Mouse (Mus musculus) stomach, postnatal 0 days (tissue): ENCODE results near the gene Fbrsl1. TPM values are rescaled to one million over a fixed set of nuclear protein-coding genes. Genes with fewer than 3 reads are reported as not detected.

Experiments
- ATAC-seq: fragments of 200-750 bp; cut with Nextera tagmentation; 2 replicates; pipeline ENCODE4 v1.8.0; 2017; ENCODE audit not compliant: low FRiP score, low TSS enrichment
- DNase-seq: peaks from one replicate; pipeline ENCODE4 v3.0.0-alpha.2; 2016; ENCODE audit warnings: low spot score
- H3K27ac ChIP-seq: fragments of 300-500 bp; sonication (generic); replicated peaks from 2 replicates; pipeline ENCODE4 v1.5.1; 2014; ENCODE audit warnings: mild to moderate bottlenecking, control low read depth
- H3K27me3 ChIP-seq: fragments of 300-500 bp; sonication (generic); 2 replicates; pipeline ENCODE4 v1.6.1; 2014; ENCODE audit warnings: low read length; ENCODE audit not compliant: control insufficient read depth, insufficient read depth
- H3K36me3 ChIP-seq: fragments of 300-500 bp; sonication (generic); 2 replicates; pipeline ENCODE4 v1.6.1; 2014; ENCODE audit warnings: low read length, mixed read lengths; ENCODE audit not compliant: control insufficient read depth, insufficient read depth
- H3K4me1 ChIP-seq: fragments of 300-500 bp; sonication (generic); replicated peaks from 2 replicates; pipeline ENCODE4 v1.6.1; 2014; ENCODE audit warnings: antibody characterized with exemption; ENCODE audit not compliant: control insufficient read depth, insufficient read depth
- H3K4me2 ChIP-seq: fragments of 300-500 bp; sonication (generic); replicated peaks from 2 replicates; pipeline ENCODE4 v1.6.1; 2014; ENCODE audit warnings: low read depth, mild to moderate bottlenecking, control low read depth, moderate library complexity
- H3K4me3 ChIP-seq: fragments of 300-500 bp; sonication (generic); 2 replicates; pipeline ENCODE4 v1.5.1; 2014; ENCODE audit warnings: low read depth, low read length, control low read depth
- H3K9ac ChIP-seq: fragments of 300-500 bp; sonication (generic); 2 replicates; pipeline ENCODE4 v1.6.1; 2014; ENCODE audit warnings: mild to moderate bottlenecking, low read length, control low read depth, mixed read lengths
- H3K9me3 ChIP-seq: fragments of 300-500 bp; sonication (generic); 2 replicates; pipeline ENCODE4 v1.6.1; 2016; ENCODE audit warnings: low read length; ENCODE audit not compliant: control insufficient read depth
- CTCF ChIP-seq: IDR thresholded peaks from 2 replicates; pipeline ENCODE4 v1.5.1; 2016; ENCODE audit warnings: antibody characterized with exemption, low read depth, mild to moderate bottlenecking, moderate library complexity
- EP300 ChIP-seq: optimal IDR thresholded peaks from 2 replicates; pipeline ENCODE3; 2016; ENCODE audit warnings: antibody characterized with exemption
- WGBS: fragments of 180-500 bp; shearing (Covaris S2); extraction: QIAGEN DNeasy Blood & Tissue Kit; methylation state at CpG from one replicate; pipeline ENCODE4 v1.1.7; 2014; 5-methylcytosine and 5-hydroxymethylcytosine counted together
- polyA plus RNA-seq: library from polyadenylated mRNA; unstranded; fragments of >200 nt; fragmentation: Nextera tagmentation; extraction: Ambion mirVana; gene quantifications from 2 replicates; pipeline ENCODE4 v1.2.1, GENCODE M21; 2015

Gene Fbrsl1
- polyA plus RNA-seq, 1 experiment from 2014 or later, result 6.2 TPM

DNA sequence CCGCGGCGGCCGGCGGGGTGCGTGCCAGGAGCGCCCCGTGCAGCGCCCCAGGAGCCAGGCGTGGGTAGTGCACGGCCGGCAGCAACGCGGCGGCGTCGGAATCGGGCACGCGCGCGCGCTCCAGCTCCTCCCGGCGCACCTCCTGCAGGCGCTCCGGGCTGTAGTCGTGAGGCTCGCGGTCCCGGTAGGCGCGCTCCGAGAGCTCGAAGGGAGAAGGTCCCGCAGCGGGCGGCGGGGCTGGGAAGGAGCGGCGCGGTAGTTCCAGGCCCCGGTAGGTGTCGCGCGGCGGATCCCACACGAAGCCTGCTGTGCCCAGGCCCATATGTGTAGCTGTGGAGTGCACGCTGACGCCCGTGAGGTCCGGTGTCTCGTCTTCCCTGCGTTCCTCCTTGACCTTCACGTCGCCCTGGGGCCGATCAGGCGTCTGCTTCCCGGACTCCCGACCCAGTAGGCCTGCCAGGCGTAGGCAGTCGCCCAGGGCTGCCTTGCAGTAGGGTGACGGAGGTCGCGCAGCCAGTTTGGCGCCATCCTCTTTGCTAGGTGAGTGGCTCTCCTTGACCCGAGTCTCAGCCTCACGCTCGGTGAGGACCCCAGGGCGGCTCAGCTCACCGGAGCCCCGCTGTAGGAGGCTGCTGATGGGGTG is 85.0 kb downstream of the Fbrsl1 start:
- Histone ChIP-seq H3K27ac (peak overlapping the region; percentile 40; the same call in 1 of the 2 replicates), H3K9ac (peak overlapping the region; percentile 66), H3K4me2 (peak overlapping the region; percentile 88), H3K4me1 (no peaks in the 10 kb centered on the region), H3K36me3 (peaks cover 4% of the 10 kb centered on the region; the same call in 1 of the 2 replicates), H3K27me3 (no peaks in the 10 kb centered on the region), H3K9me3 (no peaks in the 10 kb centered on the region), H3K4me3 (peak overlapping the region; percentile 50)
- WGBS, result 6% methylated on average over 49 of the region's 72 CpGs
- ATAC-seq, result peak; percentile 92
- peak; percentile 89 for DNase-seq
- no peak for TF ChIP-seq EP300
- TF ChIP-seq CTCF, result peak; percentile 63

DNA sequence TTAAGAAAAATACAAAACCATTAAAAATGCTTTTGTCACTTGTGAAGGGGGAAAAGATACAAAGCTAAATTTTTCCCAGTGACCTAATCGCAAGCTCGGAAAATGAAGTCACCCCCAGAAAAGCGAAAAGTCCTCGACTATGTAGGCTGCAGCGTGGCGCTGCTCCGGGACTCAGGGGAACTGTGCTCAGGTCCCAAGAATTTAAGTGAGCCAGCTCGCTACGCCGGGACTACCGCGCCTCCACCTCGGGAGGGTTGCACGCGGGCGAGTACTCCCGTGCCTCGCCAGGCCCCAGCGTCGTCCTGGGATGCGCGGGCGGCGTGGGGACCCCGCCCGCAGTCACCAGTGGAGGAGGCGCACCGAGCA is 85.5 kb downstream of the Fbrsl1 start:
- Histone ChIP-seq H3K36me3 (peaks cover 1% of the 10 kb centered on the region; the same call in 1 of the 2 replicates), H3K4me1 (no peaks in the 10 kb centered on the region), H3K9me3 (no peaks in the 10 kb centered on the region), H3K27me3 (no peaks in the 10 kb centered on the region), H3K27ac (no peak overlapping the region), H3K4me3 (peak overlapping the region; percentile 50), H3K9ac (peak overlapping the region; percentile 66), H3K4me2 (peak overlapping the region; percentile 88)
- WGBS, result 4% methylated on average over 18 of the region's 28 CpGs
- no peak for ATAC-seq
- TF ChIP-seq EP300, result no peak
- TF ChIP-seq CTCF, result no peak
- DNase-seq, result no peak

DNA sequence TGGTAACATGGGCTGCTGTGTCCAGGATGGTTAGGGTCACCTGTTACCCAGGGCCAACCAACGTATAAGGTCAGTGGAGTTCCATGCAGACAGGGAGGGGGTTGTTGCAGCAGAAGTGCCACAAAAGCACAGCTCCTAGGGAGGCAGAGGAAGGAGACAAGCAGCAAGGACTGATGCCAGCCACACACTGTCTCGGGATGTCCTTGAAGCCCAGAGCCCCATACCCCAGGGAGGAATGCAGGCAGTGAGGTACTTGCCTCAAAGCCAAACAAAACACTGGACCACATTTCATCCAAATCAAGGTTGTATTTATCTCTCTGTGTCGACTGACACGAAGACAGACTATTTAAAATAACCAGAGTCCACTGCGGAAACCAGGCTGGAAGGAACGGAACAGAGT is 86.8 kb downstream of the Fbrsl1 start:
- no peak overlapping the region for H3K4me3 ChIP-seq
- WGBS, result 84% methylated on average over 6 of the region's 6 CpGs
- H3K4me1 ChIP-seq, result no peaks in the 10 kb centered on the region
- H3K9me3 ChIP-seq, result no peaks in the 10 kb centered on the region
- H3K9ac ChIP-seq, result no peak overlapping the region
- DNase-seq (no peak), ATAC-seq (no peak)
- H3K36me3 ChIP-seq, result no peaks in the 10 kb centered on the region
- H3K27ac ChIP-seq, result no peak overlapping the region
- H3K27me3 ChIP-seq, result no peaks in the 10 kb centered on the region
- no peak for TF ChIP-seq CTCF
- TF ChIP-seq EP300, result no peak
- no peak overlapping the region for H3K4me2 ChIP-seq

DNA sequence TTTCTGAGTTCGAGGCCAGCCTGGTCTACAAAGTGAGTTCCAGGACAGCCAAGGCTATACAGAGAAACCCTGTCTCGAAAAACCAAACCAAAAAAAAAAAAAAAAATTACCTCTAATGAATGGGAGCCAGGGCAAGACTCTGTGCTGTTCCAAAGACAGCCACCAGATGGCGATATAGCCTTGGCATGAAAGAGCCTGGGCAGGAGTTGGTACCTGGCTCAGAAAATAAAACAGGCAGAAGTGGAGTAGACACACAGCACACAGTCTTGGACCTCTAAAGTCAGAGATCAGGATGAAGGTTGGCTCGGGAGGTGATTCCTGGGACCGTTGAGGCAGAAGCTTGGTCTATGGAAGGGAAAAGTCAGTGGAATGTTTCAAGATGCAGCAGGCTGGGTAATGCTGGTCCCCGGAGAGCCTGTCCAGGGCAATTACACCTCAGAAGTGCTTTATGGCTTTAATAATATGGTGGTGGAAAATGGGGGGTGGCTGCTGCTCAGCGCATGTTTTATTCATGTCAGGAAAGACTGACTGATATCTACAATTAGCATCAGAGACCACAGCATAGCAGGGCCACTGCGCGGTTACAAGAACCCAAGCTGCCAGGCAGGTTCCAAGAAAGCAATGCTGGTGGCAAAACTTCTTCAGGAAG is 90.6 kb downstream of the Fbrsl1 start:
- H3K9ac ChIP-seq, result no peak overlapping the region
- ATAC-seq (peak; percentile 58), DNase-seq (peak; percentile 88)
- peak; percentile 93 for TF ChIP-seq CTCF
- no peak for TF ChIP-seq EP300
- H3K4me3 ChIP-seq, result no peak overlapping the region
- H3K36me3 ChIP-seq, result no peaks in the 10 kb centered on the region
- no peak overlapping the region for H3K4me2 ChIP-seq
- no peaks in the 10 kb centered on the region for H3K27me3 ChIP-seq
- H3K4me1 ChIP-seq, result no peaks in the 10 kb centered on the region
- no peak overlapping the region for H3K27ac ChIP-seq
- H3K9me3 ChIP-seq, result no peaks in the 10 kb centered on the region
- WGBS, result 47% methylated on average over 8 of the region's 9 CpGs

DNA sequence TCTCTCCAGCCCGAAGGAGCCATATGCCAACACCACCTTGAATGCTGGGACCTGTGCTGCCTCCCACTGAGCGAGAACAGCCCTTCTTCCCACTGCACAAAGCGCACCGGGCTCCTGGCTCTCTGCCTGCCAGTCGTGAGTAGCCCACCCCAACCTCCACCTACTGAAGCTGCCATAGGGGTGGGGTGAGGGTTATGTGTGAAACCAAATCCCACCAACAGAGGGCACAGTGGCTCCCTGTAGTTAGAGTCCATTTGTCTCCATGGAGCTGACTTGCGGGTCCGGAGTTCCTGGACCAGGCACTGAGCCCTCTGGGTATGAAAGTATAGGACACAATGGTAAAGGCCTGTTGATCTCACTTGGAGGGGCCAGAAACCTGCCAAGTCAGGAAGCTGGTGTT is 93.6 kb downstream of the Fbrsl1 start:
- Histone ChIP-seq H3K27ac (no peak overlapping the region), H3K27me3 (no peaks in the 10 kb centered on the region), H3K4me2 (no peak overlapping the region), H3K4me3 (no peak overlapping the region), H3K9me3 (no peaks in the 10 kb centered on the region), H3K36me3 (no peaks in the 10 kb centered on the region), H3K4me1 (no peaks in the 10 kb centered on the region), H3K9ac (no peak overlapping the region)
- 0 out of 2 replicates have a peak, but pooled peaks have one; percentile 25 for ATAC-seq
- DNase-seq, result peak; percentile 50
- WGBS, result 11% methylated on average over 7 of the region's 7 CpGs
- TF ChIP-seq EP300 (no peak), CTCF (peak; percentile 69)

DNA sequence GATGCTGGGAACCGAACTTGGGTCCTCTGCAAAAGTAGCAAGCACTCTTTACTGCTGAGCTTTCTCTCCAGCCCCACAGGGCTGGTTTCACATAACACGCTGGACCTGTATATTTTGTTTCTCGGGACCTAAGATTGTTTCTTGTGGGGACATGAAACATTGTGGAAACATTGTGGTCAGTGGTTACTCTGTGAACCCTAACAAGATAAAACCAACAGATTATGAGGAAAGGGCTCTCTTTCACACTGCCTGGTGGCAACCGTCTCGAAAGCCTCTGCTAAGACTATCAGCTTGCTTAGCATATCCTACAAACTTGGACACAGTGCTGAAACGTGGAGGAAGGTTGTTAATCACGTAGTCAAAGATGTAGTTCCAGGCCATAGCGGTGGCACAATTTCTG is 101.3 kb downstream of the Fbrsl1 start:
- 0 out of 2 replicates have a peak, but pooled peaks cover 2% of the 10 kb centered on the region for H3K4me1 ChIP-seq
- no peak overlapping the region for H3K9ac ChIP-seq
- ATAC-seq, result no peak

More for the DNA sequence above, 101.3 kb downstream of the Fbrsl1 start:
- DNase-seq, result no peak
- no peak overlapping the region for H3K4me2 ChIP-seq
- no peaks in the 10 kb centered on the region; the same call in 1 of the 2 replicates for H3K27me3 ChIP-seq
- no peak for TF ChIP-seq CTCF
- TF ChIP-seq EP300, result no peak
- H3K9me3 ChIP-seq, result no peaks in the 10 kb centered on the region
- no peak overlapping the region for H3K4me3 ChIP-seq
- H3K36me3 ChIP-seq, result no peaks in the 10 kb centered on the region
- no peak overlapping the region for H3K27ac ChIP-seq
- WGBS, result 77% methylated on average over 8 of the region's 8 CpGs
